Mouse (Mus musculus): ENCODE measurements around the gene Ttc30b. TPM values are rescaled to one million over a fixed set of nuclear protein-coding genes. Genes with fewer than 3 reads are reported as not detected.
A peak's percentile ranks its signal among the peaks of the same experiment; 100 is the strongest.

The Ttc30b gene
- polyA plus RNA-seq, 1 experiment from 2014 or later, result 18.6 TPM

- TF ChIP-seq CTCF (IDR thresholded peaks at IDR 0.05) (peak; percentile 76), EP300 (IDR thresholded peaks at IDR 0.05) (no peak)
- H3K9ac ChIP-seq (replicated peaks; ENCODE audit: low read depth), result no peak overlapping the region
- WGBS, result 8% methylated on average over 14 of the region's 14 CpGs
- ATAC-seq (peak; percentile 68), DNase-seq (ENCODE audit: low spot score) (peak; percentile 85)
- peak overlapping the region; percentile 8; the same call in 1 of the 2 replicates for H3K4me3 ChIP-seq (ENCODE audit: low read depth, low read length)
- peaks cover 8% of the 10 kb centered on the region for H3K4me1 ChIP-seq (ENCODE audit: insufficient read depth, low read depth, low read length)
- peak overlapping the region; percentile 47 for H3K4me2 ChIP-seq (replicated peaks; ENCODE audit: low read depth, low read length)
- H3K27me3 ChIP-seq (replicated peaks; ENCODE audit: insufficient read depth, low read length), result no peaks in the 10 kb centered on the region
- peak overlapping the region; percentile 47; the same call in 1 of the 2 replicates for H3K27ac ChIP-seq (ENCODE audit: low read length)
- H3K9me3 ChIP-seq (ENCODE audit: low read length), result no peaks in the 10 kb centered on the region
- H3K36me3 ChIP-seq (ENCODE audit: insufficient read depth, low read length), result no peaks in the 10 kb centered on the region
These were observed 26.1 kb upstream of the Ttc30b start for GRCm38 (mm10) chr2:75964512-75964911.

- H3K4me3 ChIP-seq (ENCODE audit: low read depth, low read length), result no peak overlapping the region
These were observed 25.7 kb upstream of the Ttc30b start for GRCm38 (mm10) chr2:75964051-75964450.

DNA sequence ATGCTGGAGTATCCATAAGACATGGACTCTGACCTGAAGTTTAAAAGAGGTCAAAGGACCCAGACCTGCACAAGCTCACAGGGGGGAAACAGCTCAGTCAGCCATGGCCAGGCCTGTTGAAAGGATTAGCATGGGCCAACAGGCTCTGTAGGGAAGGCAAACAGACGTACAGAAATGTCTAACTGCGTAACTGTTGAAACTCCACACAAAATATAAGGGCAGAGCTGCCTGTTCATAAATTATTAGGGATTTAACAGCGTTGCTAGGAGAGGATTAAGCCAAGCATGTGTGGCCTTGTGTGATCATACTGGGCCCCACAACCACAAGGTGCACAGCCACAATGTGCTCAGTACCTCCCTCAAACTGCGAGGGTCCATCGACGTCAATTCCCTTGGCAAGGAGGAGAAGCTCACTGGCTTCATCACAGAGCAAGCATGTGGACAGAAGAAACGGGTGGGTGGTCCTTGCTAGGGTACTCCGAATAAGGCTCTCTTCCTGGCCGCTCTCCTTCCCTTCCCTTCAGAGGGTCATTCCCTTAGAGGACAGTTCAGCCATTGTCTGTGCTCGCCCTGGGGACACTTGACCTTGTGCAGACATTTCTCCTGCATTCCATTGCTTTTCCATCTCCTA is 24.9 kb upstream of the Ttc30b start:
- H3K4me2 ChIP-seq (replicated peaks; ENCODE audit: low read depth, low read length), result no peak overlapping the region
- H3K36me3 ChIP-seq (ENCODE audit: insufficient read depth, low read length), result no peaks in the 10 kb centered on the region
- no peak overlapping the region for H3K27ac ChIP-seq (ENCODE audit: low read length)
- 72% methylated on average over 10 of the region's 10 CpGs for WGBS
- no peak for TF ChIP-seq EP300 (IDR thresholded peaks at IDR 0.05)
- no peak for TF ChIP-seq CTCF (IDR thresholded peaks at IDR 0.05)
- H3K27me3 ChIP-seq (replicated peaks; ENCODE audit: insufficient read depth, low read length), result no peaks in the 10 kb centered on the region
- no peak overlapping the region for H3K9ac ChIP-seq (replicated peaks; ENCODE audit: low read depth)
- H3K4me1 ChIP-seq (ENCODE audit: insufficient read depth, low read depth, low read length), result peaks cover 8% of the 10 kb centered on the region
- no peak for DNase-seq (ENCODE audit: low spot score)
- H3K9me3 ChIP-seq (ENCODE audit: low read length), result no peaks in the 10 kb centered on the region
- ATAC-seq, result no peak
- H3K4me3 ChIP-seq (ENCODE audit: low read depth, low read length), result no peak overlapping the region

More at GRCm38 (mm10) chr2:75964051-75964450, 25.7 kb upstream of the Ttc30b start:
- no peaks in the 10 kb centered on the region for H3K9me3 ChIP-seq (ENCODE audit: low read length)
- H3K27ac ChIP-seq (ENCODE audit: low read length), result no peak overlapping the region
- DNase-seq (ENCODE audit: low spot score) (no peak), ATAC-seq (no peak)
- no peak overlapping the region for H3K9ac ChIP-seq (replicated peaks; ENCODE audit: low read depth)
- no peaks in the 10 kb centered on the region for H3K27me3 ChIP-seq (replicated peaks; ENCODE audit: insufficient read depth, low read length)
- peaks cover 8% of the 10 kb centered on the region for H3K4me1 ChIP-seq (ENCODE audit: insufficient read depth, low read depth, low read length)
- WGBS, result 50% methylated on average over 5 of the region's 5 CpGs
- no peak for TF ChIP-seq EP300 (IDR thresholded peaks at IDR 0.05)
- no peak for TF ChIP-seq CTCF (IDR thresholded peaks at IDR 0.05)
- H3K4me2 ChIP-seq (replicated peaks; ENCODE audit: low read depth, low read length), result peak overlapping the region; percentile 47
- no peaks in the 10 kb centered on the region for H3K36me3 ChIP-seq (ENCODE audit: insufficient read depth, low read length)

GRCm38 (mm10) chr2:75960366-75961330 is 22.3 kb upstream of the Ttc30b start:
- Histone ChIP-seq H3K27ac (ENCODE audit: low read length) (peak overlapping the region; percentile 79), H3K4me2 (replicated peaks; ENCODE audit: low read depth, low read length) (peak overlapping the region; percentile 32; the same call in 1 of the 2 replicates), H3K9me3 (ENCODE audit: low read length) (no peaks in the 10 kb centered on the region), H3K4me1 (ENCODE audit: insufficient read depth, low read depth, low read length) (peaks cover 8% of the 10 kb centered on the region), H3K9ac (replicated peaks; ENCODE audit: low read depth) (no peak overlapping the region), H3K27me3 (replicated peaks; ENCODE audit: insufficient read depth, low read length) (no peaks in the 10 kb centered on the region), H3K4me3 (ENCODE audit: low read depth, low read length) (no peak overlapping the region), H3K36me3 (ENCODE audit: insufficient read depth, low read length) (no peaks in the 10 kb centered on the region)
- DNase-seq (ENCODE audit: low spot score), result peak; percentile 74
- peak; percentile 82 for ATAC-seq
- WGBS, result 48% methylated on average over 15 of the region's 15 CpGs
- TF ChIP-seq CTCF (IDR thresholded peaks at IDR 0.05) (peak; percentile 44; the same call in 1 of the 2 replicates), EP300 (IDR thresholded peaks at IDR 0.05) (peak; percentile 65)

- H3K36me3 ChIP-seq (ENCODE audit: insufficient read depth, low read length), result no peaks in the 10 kb centered on the region
- no peaks in the 10 kb centered on the region for H3K9me3 ChIP-seq (ENCODE audit: low read length)
- WGBS, result 21% methylated on average over 15 of the region's 15 CpGs
- H3K4me2 ChIP-seq (replicated peaks; ENCODE audit: low read depth, low read length), result peak overlapping the region; percentile 32; the same call in 1 of the 2 replicates
- H3K4me1 ChIP-seq (ENCODE audit: insufficient read depth, low read depth, low read length), result peaks cover 8% of the 10 kb centered on the region
- no peaks in the 10 kb centered on the region for H3K27me3 ChIP-seq (replicated peaks; ENCODE audit: insufficient read depth, low read length)
- ATAC-seq (peak; percentile 25; the same call in 1 of the 2 replicates), DNase-seq (ENCODE audit: low spot score) (peak; percentile 39)
- peak overlapping the region; percentile 79 for H3K27ac ChIP-seq (ENCODE audit: low read length)
- no peak overlapping the region for H3K9ac ChIP-seq (replicated peaks; ENCODE audit: low read depth)
- TF ChIP-seq EP300 (IDR thresholded peaks at IDR 0.05), result no peak
- TF ChIP-seq CTCF (IDR thresholded peaks at IDR 0.05), result no peak
- H3K4me3 ChIP-seq (ENCODE audit: low read depth, low read length), result no peak overlapping the region
These were observed 21.5 kb upstream of the Ttc30b start for GRCm38 (mm10) chr2:75959850-75960365.

Measured in lung, postnatal 0 days (tissue).